Mouse (Mus musculus) heart, embryonic 16.5 days (tissue): ENCODE data around the gene Bnip3. TPM values are rescaled to one million over a fixed set of nuclear protein-coding genes. Genes with fewer than 3 reads are reported as not detected.

Experiments used
- ATAC-seq: fragments of 200-750 bp; cut with Nextera tagmentation; replicated peaks from 2 replicates; pipeline ENCODE4 v1.8.0; 2017; ENCODE audit warnings: moderate number of reproducible peaks; ENCODE audit not compliant: insufficient read depth, low FRiP score; ENCODE audit errors: extremely low read depth
- H3K27ac ChIP-seq: fragments of 300-500 bp; sonication (generic); 2 replicates; pipeline ENCODE4 v1.5.1; 2014; ENCODE audit warnings: mild to moderate bottlenecking, low read length, control low read depth, moderate library complexity
- H3K27me3 ChIP-seq: fragments of 300-500 bp; sonication (generic); 2 replicates; pipeline ENCODE4 v1.6.1; 2014; ENCODE audit warnings: low read length, mixed read lengths; ENCODE audit not compliant: control insufficient read depth, insufficient read depth
- H3K36me3 ChIP-seq: fragments of 300-500 bp; sonication (generic); 2 replicates; pipeline ENCODE4 v1.6.1; 2014; ENCODE audit not compliant: control insufficient read depth, insufficient read depth
- H3K4me1 ChIP-seq: fragments of 300-500 bp; sonication (generic); 2 replicates; pipeline ENCODE4 v1.6.1; 2014; ENCODE audit warnings: low read length, mixed read lengths; ENCODE audit not compliant: control insufficient read depth, insufficient read depth
- H3K4me2 ChIP-seq: fragments of 300-500 bp; sonication (generic); 2 replicates; pipeline ENCODE4 v1.6.1; 2014; ENCODE audit warnings: low read depth, mild to moderate bottlenecking, control low read depth, low read length
- H3K4me3 ChIP-seq: fragments of 300-500 bp; sonication (generic); 2 replicates; pipeline ENCODE4 v1.5.1; 2014; ENCODE audit warnings: mild to moderate bottlenecking, control low read depth, low read length
- H3K9ac ChIP-seq: fragments of 300-500 bp; sonication (generic); 2 replicates; pipeline ENCODE4 v1.6.1; 2014; ENCODE audit warnings: low read length, control low read depth
- H3K9me3 ChIP-seq: fragments of 300-500 bp; sonication (generic); replicated peaks from 2 replicates; pipeline ENCODE4 v1.6.1; 2016; ENCODE audit warnings: low read length; ENCODE audit not compliant: control insufficient read depth
- WGBS: fragments of 180-500 bp; shearing (Covaris S2); extraction: QIAGEN DNeasy Blood & Tissue Kit; methylation state at CpG from one replicate; pipeline ENCODE4 v1.1.7; 2014; 5-methylcytosine and 5-hydroxymethylcytosine counted together
- polyA plus RNA-seq: library from polyadenylated mRNA; unstranded; fragments of >200 nt; fragmentation: Nextera tagmentation; extraction: Ambion mirVana; gene quantifications from 2 replicates; pipeline ENCODE4 v1.2.1, GENCODE M21; 2015

Gene Bnip3
- polyA plus RNA-seq, 1 experiment from 2014 or later = 258 TPM

- no peak overlapping the region for H3K4me3 ChIP-seq
- H3K9me3 ChIP-seq = no peaks in the 10 kb centered on the region
- peaks cover 29% of the 10 kb centered on the region for H3K4me1 ChIP-seq
- H3K9ac ChIP-seq = no peak overlapping the region
- H3K36me3 ChIP-seq = 0 out of 2 replicates have a peak, but pooled peaks cover 2% of the 10 kb centered on the region
- no peak overlapping the region for H3K27ac ChIP-seq
- 73% methylated on average over 4 of the region's 4 CpGs for WGBS
- H3K27me3 ChIP-seq = no peaks in the 10 kb centered on the region
- no peak overlapping the region for H3K4me2 ChIP-seq
- ATAC-seq = no peak
Observed at GRCm38 (mm10) chr7:138843421-138843820, 65.9 kb downstream of the Bnip3 start.

- Histone ChIP-seq H3K27me3 (no peaks in the 10 kb centered on the region), H3K36me3 (peaks cover 2% of the 10 kb centered on the region; the same call in 1 of the 2 replicates), H3K9ac (no peak overlapping the region), H3K9me3 (no peaks in the 10 kb centered on the region), H3K4me2 (no peak overlapping the region), H3K4me3 (no peak overlapping the region), H3K4me1 (peaks cover 17% of the 10 kb centered on the region), H3K27ac (no peak overlapping the region)
- WGBS = 67% methylated on average over 3 of the region's 3 CpGs
- ATAC-seq = no peak
Observed at GRCm38 (mm10) chr7:138841436-138842151, 67.7 kb downstream of the Bnip3 start.

Other genes with a start within 250 kb of the Bnip3 start
- 22.7 and 26.6 TPM in 2 replicates for gene Ppp2r2d, start 63.4 kb downstream of the Bnip3 start, polyA plus RNA-seq
- 15.4 TPM in 2 replicates for gene Mapk1ip1, start 63.2 kb downstream of the Bnip3 start, polyA plus RNA-seq
- gene Jakmip3, start 31.2 kb upstream of the Bnip3 start, polyA plus RNA-seq = not detected in 2 replicates
- gene Dpysl4, start 176.5 kb upstream of the Bnip3 start, polyA plus RNA-seq = 1.6 and 2.5 TPM in 2 replicates